In genomic region chr7:131040760-131041159, GRCm38 (mm10) we compare ENCODE assay signal across 28 mouse cellular contexts. TPM values are rescaled to one million over a fixed set of nuclear protein-coding genes. Genes with fewer than 3 reads are reported as not detected.
"Had no signal": no experiment of that assay in that cellular context is flagged by ENCODE, and none has a peak within 500 bp of the region (broad histone marks: within the 10 kb centered on the region; RNA-seq: fewer than 3 reads in every experiment).

No protein-coding gene starts in this region.

RNA-seq across cellular contexts. Expression of gene Dmbt1, which starts 8.9 kb away (rescaled TPM):
- total RNA-seq: left cerebral cortex, postnatal 10 days; left cerebral cortex, postnatal 14 days; left cerebral cortex, postnatal 25 days; left cerebral cortex, postnatal 36 days; megakaryocyte progenitor cell, adult 5-6 weeks; megakaryocyte, adult 5-6 weeks; megakaryocyte-erythroid progenitor cell, adult 5-6 weeks; monocyte, adult 5-6 weeks had no signal
- polyA plus RNA-seq: limb, embryonic 10.5 days; limb, embryonic 11.5 days; limb, embryonic 12.5 days; liver, embryonic 11.5 days; liver, embryonic 12.5 days; liver, embryonic 13.5 days; liver, embryonic 14.5 days; lung, embryonic 14.5 days; lung, embryonic 15.5 days; lung, embryonic 16.5 days; lung, postnatal 0 days; macrophage; midbrain, embryonic 10.5 days; midbrain, embryonic 11.5 days; midbrain, embryonic 12.5 days; midbrain, embryonic 13.5 days; midbrain, embryonic 14.5 days; midbrain, embryonic 16.5 days; neural tube, embryonic 11.5 days; neural tube, embryonic 12.5 days had no signal
